Mouse (Mus musculus) heart, embryonic 10.5 days (tissue): ENCODE data around the gene Trove2. TPM values are rescaled to one million over a fixed set of nuclear protein-coding genes. Genes with fewer than 3 reads are reported as not detected.

Experiments used
- DNase-seq: peaks from one replicate; pipeline ENCODE4 v3.0.0-alpha.2; 2017; ENCODE audit warnings: low spot score
- H3K27ac ChIP-seq: fragments of 300-500 bp; sonication (generic); 2 replicates; pipeline ENCODE4 v1.5.1; 2016; ENCODE audit warnings: mild to moderate bottlenecking
- H3K27me3 ChIP-seq: fragments of 300-500 bp; sonication (generic); 2 replicates; pipeline ENCODE4 v1.6.1; 2016; ENCODE audit warnings: mild to moderate bottlenecking; ENCODE audit not compliant: poor library complexity, insufficient read depth, severe bottlenecking
- H3K36me3 ChIP-seq: fragments of 300-500 bp; sonication (generic); 2 replicates; pipeline ENCODE4 v1.6.1; 2016; ENCODE audit warnings: mild to moderate bottlenecking, moderate library complexity
- H3K4me1 ChIP-seq: fragments of 300-500 bp; sonication (generic); 2 replicates; pipeline ENCODE4 v1.6.1; 2016; ENCODE audit warnings: mild to moderate bottlenecking
- H3K4me3 ChIP-seq: fragments of 300-500 bp; sonication (generic); 2 replicates; pipeline ENCODE4 v1.5.1; 2016; ENCODE audit warnings: mild to moderate bottlenecking, moderate library complexity
- H3K9me3 ChIP-seq: fragments of 300-500 bp; sonication (generic); 2 replicates; pipeline ENCODE4 v1.6.1; 2016; ENCODE audit warnings: mild to moderate bottlenecking, moderate library complexity
- WGBS: fragments of 180-500 bp; shearing (Covaris S2); methylation state at CpG from one replicate; pipeline ENCODE4 v1.1.7; 2016; 5-methylcytosine and 5-hydroxymethylcytosine counted together
- polyA plus RNA-seq: library from polyadenylated mRNA; unstranded; fragments of >200 nt; fragmentation: Nextera tagmentation; extraction: Ambion mirVana; gene quantifications from 2 replicates; pipeline ENCODE4 v1.2.1, GENCODE M21; 2016

The Trove2 gene
- 14.2 and 16.6 TPM in 2 replicates for polyA plus RNA-seq

DNA sequence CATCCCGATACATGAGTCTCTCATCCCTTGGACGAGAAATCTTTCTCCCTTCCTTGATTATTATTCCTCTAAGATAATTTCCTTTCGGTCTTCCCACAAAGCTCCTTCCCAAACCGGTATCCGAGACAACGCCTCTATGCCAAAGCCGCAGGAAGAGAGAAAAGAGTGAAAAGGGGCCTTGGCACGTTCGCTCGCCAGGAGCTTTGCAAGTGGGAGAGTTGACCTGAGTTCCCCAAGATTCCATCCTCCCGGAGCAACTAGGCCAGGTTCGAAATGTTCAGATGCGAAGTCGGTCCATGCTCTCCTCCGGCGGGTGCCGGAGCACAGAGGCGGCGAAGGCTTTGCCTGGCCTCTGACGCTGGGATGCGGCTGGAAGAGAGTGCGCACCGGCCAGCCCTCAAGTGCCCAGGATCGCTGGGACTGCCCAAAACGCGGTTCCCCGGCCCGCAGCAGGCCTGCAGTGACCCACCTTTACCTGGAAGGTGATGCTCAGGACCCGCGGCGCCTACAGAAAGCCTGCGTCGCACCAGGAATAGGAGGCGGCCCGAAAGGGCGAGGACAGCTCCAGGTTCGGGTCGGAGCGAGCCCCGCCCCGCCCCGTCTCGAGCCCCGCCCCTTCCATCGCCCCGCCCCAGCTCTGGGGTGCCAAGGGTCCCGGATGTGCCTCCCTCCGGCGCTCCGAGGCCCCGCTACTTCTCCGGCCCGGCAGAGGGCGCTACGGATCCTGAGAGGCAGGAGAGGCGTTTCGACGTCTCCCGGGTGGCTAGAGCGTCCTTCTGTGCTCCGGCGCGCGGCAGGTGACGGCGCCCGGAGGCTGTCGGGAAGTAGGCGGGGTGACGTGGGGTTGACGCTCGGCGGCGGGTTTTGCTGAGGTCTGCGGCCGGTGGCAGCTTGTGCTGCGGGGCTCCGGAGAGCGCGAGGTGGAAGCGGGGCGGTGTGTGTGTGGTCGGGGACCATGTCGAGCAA is at the start of gene Trove2, which contains the start of gene Uchl5:
Gene Trove2 (minus strand): TSS at position 623 of the 966 bp plus-strand sequence.
Gene Uchl5 (plus strand): TSS at position 827 of the 966 bp plus-strand sequence.
- DNase-seq: peak; percentile 98
- Histone ChIP-seq H3K9me3 (no peaks in the 10 kb centered on the region), H3K36me3 (peaks cover 3% of the 10 kb centered on the region; the same call in 1 of the 2 replicates), H3K4me1 (peaks cover 7% of the 10 kb centered on the region; the same call in 1 of the 2 replicates), H3K27ac (peak within 1 kb of the TSS; percentile 93), H3K27me3 (no peaks in the 10 kb centered on the region), H3K4me3 (peak within 1 kb of the TSS; percentile 90)
- WGBS: under 1% methylated on average over 72 of the region's 84 CpGs

GRCm38 (mm10) chr1:143822677-143823076 is 45.8 kb upstream of the Trove2 start:
- WGBS: 83% methylated on average over 3 of the region's 3 CpGs
- Histone ChIP-seq H3K36me3 (no peaks in the 10 kb centered on the region), H3K27me3 (no peaks in the 10 kb centered on the region), H3K4me3 (no peak overlapping the region), H3K27ac (no peak overlapping the region), H3K9me3 (no peaks in the 10 kb centered on the region), H3K4me1 (0 out of 2 replicates have a peak, but pooled peaks cover 3% of the 10 kb centered on the region)
- no peak for DNase-seq

GRCm38 (mm10) chr1:143820096-143820877 is 43.4 kb upstream of the Trove2 start:
- Histone ChIP-seq H3K9me3 (no peaks in the 10 kb centered on the region), H3K36me3 (no peaks in the 10 kb centered on the region), H3K27ac (no peak overlapping the region), H3K4me3 (no peak overlapping the region), H3K27me3 (no peaks in the 10 kb centered on the region), H3K4me1 (0 out of 2 replicates have a peak, but pooled peaks cover 3% of the 10 kb centered on the region)
- DNase-seq: no peak
- WGBS: 70% methylated on average over 2 of the region's 2 CpGs

GRCm38 (mm10) chr1:143813676-143814360 is 37.0 kb upstream of the Trove2 start:
- DNase-seq: peak; percentile 77
- H3K9me3 ChIP-seq: no peaks in the 10 kb centered on the region
- 43% methylated on average over 7 of the region's 7 CpGs for WGBS
- H3K36me3 ChIP-seq: no peaks in the 10 kb centered on the region
- no peaks in the 10 kb centered on the region for H3K27me3 ChIP-seq
- H3K4me1 ChIP-seq: no peaks in the 10 kb centered on the region
- H3K4me3 ChIP-seq: no peak overlapping the region
- no peak overlapping the region for H3K27ac ChIP-seq

DNA sequence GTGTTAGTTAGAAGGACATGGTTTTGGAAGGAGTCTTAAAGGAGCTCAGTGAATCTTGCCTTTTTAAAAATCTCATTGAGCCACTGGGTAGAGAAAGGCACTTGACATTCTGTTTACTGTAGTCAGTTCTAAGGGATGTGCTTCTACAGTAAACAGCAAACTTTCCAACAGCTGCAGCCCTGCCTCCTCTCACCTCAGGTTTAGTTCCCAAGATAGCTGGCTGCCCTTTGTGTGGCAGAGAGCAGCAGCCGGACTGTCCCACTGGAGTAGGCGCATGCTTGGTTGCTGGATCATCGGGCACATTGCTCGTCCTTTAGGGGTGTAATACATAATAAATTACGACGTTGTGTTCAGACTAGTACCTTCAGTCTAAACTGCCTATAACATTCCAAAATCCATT is 32.2 kb upstream of the Trove2 start:
- Histone ChIP-seq H3K27ac (no peak overlapping the region), H3K4me1 (no peaks in the 10 kb centered on the region), H3K36me3 (peaks cover 15% of the 10 kb centered on the region), H3K4me3 (no peak overlapping the region), H3K9me3 (no peaks in the 10 kb centered on the region), H3K27me3 (no peaks in the 10 kb centered on the region)
- DNase-seq: no peak
- WGBS: 79% methylated on average over 6 of the region's 6 CpGs

DNA sequence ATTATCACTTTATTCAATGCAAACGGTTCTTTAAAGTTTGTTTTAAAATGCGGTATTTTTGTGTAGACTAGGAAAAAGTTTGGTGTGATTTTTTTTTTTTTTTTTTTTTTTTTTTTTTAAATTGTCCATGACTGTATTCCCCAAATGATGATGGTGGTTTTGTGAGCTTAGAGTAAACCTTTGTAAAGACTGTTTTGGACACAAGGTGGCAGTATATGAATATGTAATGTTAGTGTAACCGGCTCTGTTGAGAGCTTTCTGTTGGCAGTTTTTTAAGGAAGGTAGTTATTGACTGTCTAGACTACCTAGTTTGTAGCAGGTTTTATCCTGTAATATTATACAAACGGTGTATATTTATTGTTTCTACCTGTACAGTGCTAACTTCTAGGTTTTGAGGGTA is 26.7 kb upstream of the Trove2 start:
- WGBS: 42% methylated on average over 4 of the region's 4 CpGs
- no peaks in the 10 kb centered on the region for H3K4me1 ChIP-seq
- no peak overlapping the region for H3K4me3 ChIP-seq
- H3K9me3 ChIP-seq: no peaks in the 10 kb centered on the region
- H3K27ac ChIP-seq: no peak overlapping the region
- DNase-seq: no peak
- no peaks in the 10 kb centered on the region for H3K27me3 ChIP-seq
- H3K36me3 ChIP-seq: peaks cover 20% of the 10 kb centered on the region

- Histone ChIP-seq H3K4me1 (no peaks in the 10 kb centered on the region), H3K9me3 (no peaks in the 10 kb centered on the region), H3K36me3 (peaks cover 10% of the 10 kb centered on the region), H3K4me3 (no peak overlapping the region), H3K27ac (no peak overlapping the region), H3K27me3 (no peaks in the 10 kb centered on the region)
- 72% methylated on average over 2 of the region's 2 CpGs for WGBS
- DNase-seq: no peak
These were observed 11.8 kb upstream of the Trove2 start for GRCm38 (mm10) chr1:143788584-143789227.

GRCm38 (mm10) chr1:143777558-143778218 is 820 bp upstream of the Trove2 start:
- H3K4me3 ChIP-seq: peak overlapping the region; percentile 90
- peak; percentile 83 for DNase-seq
- WGBS: under 1% methylated on average over 39 of the region's 39 CpGs

DNA sequence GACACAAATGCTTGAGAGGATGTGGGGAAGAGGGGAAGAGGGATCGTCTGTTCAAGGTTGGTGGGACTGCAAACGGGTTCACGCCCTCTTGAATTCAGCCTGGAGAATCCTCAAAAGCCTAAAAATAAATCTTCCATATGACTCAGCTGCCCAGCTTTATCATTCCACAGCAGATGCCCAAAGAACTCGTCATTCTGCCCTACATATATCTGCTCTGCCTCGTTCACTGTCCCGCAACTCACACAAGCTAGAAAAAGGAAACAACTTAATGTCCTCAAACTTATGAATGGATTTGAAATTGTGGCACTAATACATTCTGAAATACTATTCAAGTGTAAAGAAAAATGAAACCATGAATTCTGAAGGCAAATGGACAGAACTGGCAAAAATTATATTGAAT is 3.0 kb downstream of the Trove2 start:
- no peak for DNase-seq
- WGBS: 28% methylated on average over 6 of the region's 6 CpGs
- Histone ChIP-seq H3K4me3 (no peak overlapping the region), H3K27ac (no peak overlapping the region), H3K27me3 (no peaks in the 10 kb centered on the region), H3K36me3 (peaks cover 8% of the 10 kb centered on the region; the same call in 1 of the 2 replicates), H3K4me1 (peaks cover 7% of the 10 kb centered on the region; the same call in 1 of the 2 replicates), H3K9me3 (no peaks in the 10 kb centered on the region)

More at GRCm38 (mm10) chr1:143777558-143778218, 820 bp upstream of the Trove2 start:
- H3K27ac ChIP-seq: peak overlapping the region; percentile 93
- H3K9me3 ChIP-seq: no peaks in the 10 kb centered on the region
- H3K4me1 ChIP-seq: peaks cover 7% of the 10 kb centered on the region; the same call in 1 of the 2 replicates
- peaks cover 3% of the 10 kb centered on the region; the same call in 1 of the 2 replicates for H3K36me3 ChIP-seq
- no peaks in the 10 kb centered on the region for H3K27me3 ChIP-seq

DNA sequence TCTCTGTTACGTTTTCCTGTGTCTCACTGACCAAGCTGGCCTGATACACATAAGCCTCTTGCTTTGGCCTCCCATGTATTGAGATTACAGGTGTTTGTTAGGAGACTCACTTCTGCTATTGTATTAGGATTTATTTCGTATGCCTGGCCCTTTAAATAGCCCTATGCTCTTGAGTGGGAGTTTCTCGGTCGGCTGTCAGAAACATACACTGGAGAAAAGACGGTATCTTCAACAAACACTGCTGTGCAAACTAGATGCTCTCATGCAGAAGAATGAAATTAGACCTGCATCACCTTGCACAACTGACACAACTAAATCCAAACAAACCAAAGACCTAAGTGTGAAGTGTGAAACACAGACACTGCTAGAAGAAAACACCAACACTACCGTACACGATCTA is 3.8 kb downstream of the Trove2 start:
- Histone ChIP-seq H3K9me3 (no peaks in the 10 kb centered on the region), H3K27me3 (no peaks in the 10 kb centered on the region), H3K27ac (no peak overlapping the region), H3K36me3 (peaks cover 8% of the 10 kb centered on the region; the same call in 1 of the 2 replicates), H3K4me1 (peaks cover 7% of the 10 kb centered on the region; the same call in 1 of the 2 replicates), H3K4me3 (no peak overlapping the region)
- WGBS: 64% methylated on average over 7 of the region's 7 CpGs
- DNase-seq: no peak

GRCm38 (mm10) chr1:143770444-143771109 is 6.3 kb downstream of the Trove2 start:
- Histone ChIP-seq H3K4me1 (peaks cover 7% of the 10 kb centered on the region; the same call in 1 of the 2 replicates), H3K36me3 (peaks cover 20% of the 10 kb centered on the region), H3K9me3 (no peaks in the 10 kb centered on the region), H3K4me3 (no peak overlapping the region), H3K27me3 (no peaks in the 10 kb centered on the region), H3K27ac (no peak overlapping the region)
- WGBS: 82% methylated on average over 20 of the region's 20 CpGs
- DNase-seq: no peak
